Mouse (Mus musculus) adrenal gland, adult 8-10 months (tissue): ENCODE results near the gene Pex1. TPM values are rescaled to one million over a fixed set of nuclear protein-coding genes. Genes with fewer than 3 reads are reported as not detected.
"Not testable (repeated sequence)": the region's sequence is repeated elsewhere in the genome, so short reads cannot be mapped to it uniquely, and the experiment has no call there.

ENCODE experiments used
- DNase-seq: peaks from one replicate; pipeline ENCODE4 v3.0.0; 2022
- total RNA-seq, 4 experiments: library from RNA; stranded (reverse); gene quantifications; 2 replicates each; pipeline ENCODE4 v1.2.4; 2022

The Pex1 gene
- 10 to 100 TPM; 29.4 to 42.8 (median 31.9) TPM for total RNA-seq

DNA sequence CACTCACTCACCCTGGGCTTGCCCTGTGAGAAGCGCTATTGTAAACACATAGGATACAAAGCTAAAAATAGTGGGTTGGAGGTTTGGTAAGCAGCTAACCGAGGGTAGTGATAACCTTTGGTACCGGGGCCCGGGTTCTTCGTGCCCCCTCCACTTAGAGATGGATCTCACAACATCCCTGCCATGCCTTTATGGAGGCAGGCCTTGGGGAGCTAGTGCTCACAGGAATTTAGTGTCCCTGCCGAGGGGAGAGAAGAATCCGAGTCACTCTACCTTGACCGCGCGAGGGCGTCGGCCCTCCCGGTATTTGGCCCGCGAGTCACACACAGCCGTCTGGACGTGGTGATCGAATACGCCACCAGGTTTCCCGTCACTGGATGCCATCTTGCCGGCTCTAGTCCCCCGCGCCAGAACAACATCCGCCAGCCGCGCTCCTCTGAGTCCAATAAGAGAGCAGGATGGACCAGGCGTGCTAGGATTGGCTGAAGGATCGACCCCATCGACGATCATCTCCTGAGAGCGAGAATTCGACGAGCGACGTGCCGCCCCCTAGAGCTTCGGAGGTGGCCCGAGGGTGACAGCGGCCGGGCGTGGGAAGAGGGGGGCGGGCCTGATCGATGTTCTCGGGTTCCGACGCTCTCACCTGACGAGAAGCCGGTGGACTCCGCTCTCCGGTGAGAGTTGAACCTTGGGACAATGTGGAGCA is at the start of gene Pex1:
TSS of gene Pex1 (plus strand) at position 374 of the 706 bp plus-strand sequence.
- peak; percentile 95 for DNase-seq

DNA sequence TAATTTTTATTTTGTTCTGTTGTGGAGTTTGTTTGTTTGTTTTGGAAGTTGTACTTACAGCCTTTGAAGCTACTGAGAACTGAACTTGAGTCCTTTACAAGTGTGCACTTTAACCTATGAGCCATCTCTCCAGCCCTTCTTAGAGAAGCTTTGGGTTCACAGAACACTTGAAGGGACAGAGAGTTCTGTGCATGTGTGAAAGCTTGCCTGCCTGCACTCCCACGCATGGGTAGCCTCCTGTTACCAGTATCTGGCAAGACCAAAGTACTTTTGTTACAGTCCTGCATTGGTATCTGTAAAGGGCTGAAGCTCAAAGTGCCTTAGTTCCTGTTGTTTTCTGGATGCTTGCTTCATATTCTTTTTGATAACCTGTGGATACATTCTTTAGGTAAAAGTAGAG is 49.6 kb upstream of the Pex1 start:
- no peak for DNase-seq

DNA sequence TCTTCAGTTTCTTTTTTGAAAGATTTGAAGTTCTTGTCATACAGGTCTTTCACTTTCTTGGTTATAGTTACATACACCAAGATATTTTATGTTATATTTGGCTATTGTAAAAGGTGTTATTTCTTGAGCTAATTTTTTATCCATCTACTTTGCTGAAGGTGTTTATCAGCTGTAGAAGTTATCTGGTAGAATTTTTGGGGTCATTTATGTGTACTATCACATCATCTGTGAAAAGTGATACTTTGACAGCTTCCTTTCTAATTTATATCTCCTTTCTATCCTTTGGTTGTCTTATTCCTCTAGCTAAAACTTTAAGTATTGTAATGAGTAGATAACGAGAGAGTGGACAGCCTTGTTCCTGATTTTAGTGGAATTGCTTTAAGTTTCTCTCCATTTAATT is 44.4 kb upstream of the Pex1 start:
- no peak for DNase-seq

DNA sequence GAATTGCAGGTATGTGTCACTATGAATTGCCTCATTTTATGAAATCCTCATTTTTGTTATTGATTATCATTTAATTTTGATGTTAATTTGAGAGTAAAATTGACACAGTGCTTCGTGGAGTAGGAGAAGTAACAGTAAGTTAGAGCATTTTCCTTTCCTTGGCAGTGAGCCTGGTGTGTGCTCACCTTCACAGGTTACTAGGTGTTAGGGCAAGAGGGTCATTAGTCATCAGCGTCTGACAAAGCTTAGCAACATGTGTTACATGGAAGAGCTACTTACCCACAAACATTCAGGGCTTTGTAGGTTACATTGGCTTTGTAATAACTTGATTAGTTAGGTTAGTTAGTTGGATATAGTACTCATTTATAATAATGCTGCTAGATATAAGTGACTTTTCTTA is 41.7 kb upstream of the Pex1 start:
- DNase-seq: no peak

DNA sequence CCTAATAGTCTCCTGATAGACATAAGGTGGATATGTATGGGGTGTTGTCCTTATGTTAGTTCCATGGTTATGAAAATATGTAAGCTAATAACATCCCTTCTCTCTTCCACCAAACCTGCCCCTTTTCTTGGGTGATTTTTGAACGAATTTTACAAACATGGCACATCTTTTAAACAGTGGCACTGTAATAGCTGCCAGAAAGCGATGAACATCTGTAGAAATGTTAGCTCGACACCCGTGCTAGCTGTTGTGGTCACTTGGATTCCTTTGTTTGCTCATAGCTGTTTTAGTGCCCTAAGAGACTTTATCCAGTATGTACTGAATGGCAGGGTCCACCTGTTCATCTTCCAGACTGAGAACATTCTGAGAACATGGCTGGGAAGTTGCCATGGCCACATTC is 24.6 kb upstream of the Pex1 start, which contains the start of gene 1700109H08Rik:
TSS of gene 1700109H08Rik (plus strand) at position 301 of the 400 bp plus-strand sequence.
- no peak for DNase-seq

DNA sequence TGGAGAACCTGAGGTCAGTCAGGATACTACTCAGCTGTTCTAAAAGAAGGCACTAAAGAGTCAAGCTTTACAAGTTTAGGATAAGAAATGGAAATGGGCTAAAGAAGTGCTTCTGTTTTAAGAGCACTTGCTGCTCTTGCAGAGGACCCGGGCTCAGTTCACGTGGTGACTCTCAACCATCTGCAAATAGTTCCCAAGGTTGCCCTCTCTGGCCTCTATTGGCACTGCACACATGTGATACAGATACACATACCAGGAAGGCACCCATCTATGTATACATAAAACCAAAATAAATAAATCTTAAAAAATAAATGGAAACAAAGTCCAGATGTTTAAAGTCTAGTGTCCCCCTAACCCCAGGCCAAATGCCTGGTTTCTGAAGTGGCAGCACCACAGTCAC is 21.0 kb upstream of the Pex1 start:
- DNase-seq: no peak

DNA sequence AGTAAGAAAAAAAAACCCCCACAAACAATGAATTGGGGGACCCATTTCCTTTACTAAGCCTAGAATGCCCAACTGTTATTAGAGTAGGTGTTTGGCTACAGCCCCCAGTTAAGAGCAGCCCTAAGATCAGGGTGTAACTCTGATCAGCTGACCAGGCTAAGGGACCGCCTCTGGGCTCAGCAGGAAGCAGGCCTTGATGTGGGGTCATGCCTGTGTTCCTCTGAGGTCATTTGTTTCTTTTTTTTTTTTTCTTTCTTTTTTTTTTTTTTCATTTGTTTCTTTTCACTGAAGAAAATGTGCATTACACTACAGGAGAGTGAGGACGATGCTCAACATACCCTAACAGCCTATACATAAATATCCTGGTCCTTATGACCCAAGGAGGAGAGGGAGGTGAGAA is 17.9 kb upstream of the Pex1 start:
- no peak for DNase-seq

DNA sequence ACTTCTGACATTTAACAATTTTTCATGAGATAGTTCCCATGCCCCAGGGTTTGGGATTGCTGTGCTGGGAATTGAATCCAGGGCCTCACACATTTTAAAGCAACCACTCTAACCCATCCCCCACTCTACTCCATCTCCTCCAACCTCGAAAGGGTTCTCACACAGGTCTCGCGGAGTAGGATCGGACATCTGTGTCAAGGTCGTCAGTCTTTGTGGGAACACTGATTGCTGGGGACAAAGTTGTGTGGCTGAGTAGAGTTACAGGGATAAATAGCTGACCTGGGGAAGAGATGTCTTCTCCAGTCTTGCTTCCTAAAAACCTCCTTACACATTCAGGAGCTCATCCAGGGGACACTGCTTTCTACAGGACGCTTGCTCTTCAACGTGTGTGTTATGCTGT is 16.8 kb upstream of the Pex1 start:
- no peak for DNase-seq

DNA sequence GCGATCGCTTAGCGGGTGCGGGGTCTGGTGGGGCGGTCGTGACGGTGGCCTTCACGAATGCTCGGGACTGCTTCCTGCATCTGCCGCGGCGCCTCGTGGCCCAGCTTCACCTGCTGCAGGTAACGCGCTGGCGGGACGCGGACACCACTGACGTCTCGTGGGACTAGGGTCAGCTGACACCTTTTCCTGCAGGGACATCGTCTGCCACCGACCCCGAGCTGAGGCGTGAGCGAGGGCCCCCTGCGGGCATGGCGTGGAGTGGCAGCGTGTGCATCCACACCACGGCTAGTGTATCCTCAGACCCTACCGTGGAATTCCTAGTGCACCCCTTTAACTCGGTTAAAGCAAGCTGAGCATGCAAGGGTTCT is 517 bp downstream of the Pex1 start, which contains the start of gene Rbm48:
TSS of gene Rbm48 (minus strand) at position 187 of the 368 bp plus-strand sequence.
- peak; percentile 76 for DNase-seq

DNA sequence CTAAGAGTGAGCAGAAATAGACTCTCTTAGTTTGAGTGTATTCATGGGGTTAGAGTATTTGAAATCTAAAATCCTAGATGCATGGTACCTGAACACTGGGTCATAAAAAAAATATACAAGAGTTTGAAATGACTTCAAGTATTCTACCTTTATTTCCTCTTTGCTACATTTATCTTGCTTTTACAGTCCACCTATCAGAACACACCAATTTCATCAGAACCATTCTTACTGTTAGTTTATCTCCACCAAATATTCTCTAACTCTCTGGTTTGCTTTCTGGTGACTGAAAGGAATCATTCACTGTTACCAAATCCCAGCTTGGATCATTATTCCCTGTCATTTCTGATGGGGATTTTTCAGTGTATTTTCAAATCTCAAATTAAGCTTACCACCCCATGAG is 1.3 kb downstream of the Pex1 start:
- no peak for DNase-seq

DNA sequence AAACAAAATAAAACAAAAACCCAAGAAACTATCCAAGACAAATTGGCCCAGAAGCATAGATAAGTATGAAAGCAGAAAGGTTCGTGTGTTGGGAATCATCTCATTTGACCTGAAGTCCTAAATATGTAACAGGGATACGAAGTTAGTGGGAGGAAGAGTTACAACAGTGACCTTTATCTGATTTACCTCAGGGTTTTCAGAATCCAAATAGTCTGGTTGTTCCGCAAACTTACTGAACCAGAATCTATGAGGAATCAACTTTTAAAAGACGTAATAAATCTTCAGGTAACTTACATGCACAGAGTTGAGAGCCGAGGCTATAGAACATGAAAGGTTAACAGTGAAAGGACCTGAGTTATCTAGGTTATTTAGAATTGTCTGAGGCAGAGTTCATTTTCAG is 2.9 kb downstream of the Pex1 start:
- no peak for DNase-seq

DNA sequence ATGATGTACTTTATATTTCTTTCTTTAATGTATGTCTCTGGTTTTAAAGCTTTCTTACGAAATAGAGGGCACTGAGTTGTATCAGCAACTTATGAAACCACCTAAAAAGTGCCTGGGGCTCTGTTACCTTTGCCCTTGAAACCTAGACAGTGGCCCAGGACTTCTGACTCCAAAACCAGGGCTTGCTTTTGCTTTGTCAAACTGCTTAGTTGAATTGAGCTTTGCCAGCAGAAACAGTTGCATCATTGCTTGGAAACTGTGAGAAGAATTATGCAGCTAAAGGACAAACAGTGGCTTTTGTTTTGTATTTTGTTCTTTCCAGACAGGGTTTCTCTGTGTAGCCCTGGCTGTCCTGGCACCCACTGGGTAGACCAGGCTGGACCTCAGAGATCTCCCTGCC is 4.4 kb downstream of the Pex1 start:
- DNase-seq: no peak

DNA sequence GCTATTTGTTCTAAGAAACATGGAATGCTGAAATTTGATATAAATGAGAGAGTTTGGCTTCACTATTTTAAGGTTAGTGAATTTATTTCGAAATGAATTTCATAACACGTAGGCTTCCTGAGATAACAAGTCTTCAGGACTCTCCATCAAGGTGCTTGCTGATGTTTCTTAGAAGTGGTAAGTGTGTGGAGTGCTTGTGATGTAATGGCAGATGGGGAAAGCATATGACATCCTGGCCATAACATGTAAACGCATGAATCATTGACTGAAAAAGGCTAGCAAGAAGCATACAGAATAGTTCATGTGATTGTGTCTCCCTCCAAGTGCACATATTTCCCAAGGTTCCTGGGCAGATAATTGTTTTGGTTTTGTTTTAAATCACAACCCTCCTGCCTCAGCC is 4.9 kb downstream of the Pex1 start:
- no peak for DNase-seq

DNA sequence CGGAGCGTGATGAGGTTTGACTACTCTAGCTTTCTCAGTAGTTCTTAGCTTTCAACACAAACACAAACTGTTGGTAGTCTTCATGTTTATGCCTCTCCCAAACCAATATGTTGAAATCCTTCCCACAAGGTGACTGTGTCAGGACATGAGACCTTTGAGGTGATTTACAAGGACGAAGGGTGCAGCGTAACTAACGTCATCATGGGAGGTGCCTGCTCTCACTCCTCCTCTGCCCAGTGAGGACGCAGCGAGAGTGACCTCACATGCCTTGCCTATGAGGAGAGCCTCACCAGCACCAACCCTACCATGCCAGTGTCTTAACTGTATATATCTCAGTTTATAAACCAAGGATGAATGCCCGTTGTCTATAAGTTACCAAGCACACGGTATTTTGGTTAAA is 11.2 kb downstream of the Pex1 start:
- peak; percentile 59 for DNase-seq

DNA sequence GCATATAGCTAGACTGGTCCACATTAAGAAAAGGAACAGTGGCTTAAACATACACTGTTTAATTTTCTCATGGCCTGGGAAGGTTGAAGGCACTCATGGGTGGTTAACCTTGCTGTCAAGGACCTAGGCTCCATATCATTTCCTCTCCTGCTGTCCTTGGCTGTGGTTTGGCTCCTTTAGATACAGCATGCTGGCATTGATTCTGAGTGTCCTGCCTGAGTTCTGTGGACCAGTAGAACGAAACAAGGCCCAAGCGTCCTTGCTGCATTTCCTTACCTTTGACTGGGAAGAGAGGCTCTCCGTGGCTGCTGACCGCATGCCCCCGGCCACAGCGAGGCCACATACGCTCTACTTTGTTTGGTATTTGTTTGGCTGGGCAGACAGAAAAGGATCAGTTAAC is 13.4 kb downstream of the Pex1 start:
- peak; percentile 34 for DNase-seq

DNA sequence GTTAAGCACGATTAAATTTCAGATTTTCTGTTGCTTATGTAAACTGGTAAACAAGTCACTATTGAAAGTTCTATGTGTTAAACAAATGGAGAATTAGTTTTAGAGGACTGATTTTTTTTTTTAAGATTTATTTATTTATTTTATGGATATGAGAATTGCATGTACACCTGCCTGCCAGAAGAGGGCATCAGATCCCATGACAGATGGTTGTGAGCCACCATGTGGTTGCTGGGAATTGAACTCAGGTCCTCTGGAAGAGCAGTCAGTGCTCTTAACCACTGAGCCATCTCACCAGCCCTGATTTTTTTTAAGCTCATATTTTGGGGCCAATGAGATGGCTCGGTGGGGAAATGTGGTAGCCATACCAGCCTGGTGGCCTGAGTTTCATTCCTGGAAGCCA is 16.0 kb downstream of the Pex1 start:
- not testable (repeated sequence) for DNase-seq

DNA sequence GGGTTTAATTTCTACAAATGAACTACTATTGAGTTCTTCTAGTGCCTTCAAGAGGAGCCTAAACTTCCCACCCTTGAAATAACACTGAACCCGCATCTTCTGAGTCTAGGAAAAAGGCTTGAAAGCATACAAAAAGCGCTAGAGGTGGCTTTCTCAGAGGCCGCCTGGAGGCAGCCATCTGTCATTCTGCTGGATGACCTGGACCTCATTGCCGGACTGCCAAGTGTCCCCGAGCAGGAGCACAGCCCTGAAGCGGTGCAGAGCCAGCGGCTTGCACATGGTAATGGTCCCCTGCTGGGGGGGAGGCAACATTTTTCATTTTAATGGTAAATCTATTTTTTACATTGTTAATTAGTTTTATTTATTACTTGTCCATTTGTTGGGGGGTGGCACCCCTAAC is 24.6 kb downstream of the Pex1 start:
- DNase-seq: no peak

DNA sequence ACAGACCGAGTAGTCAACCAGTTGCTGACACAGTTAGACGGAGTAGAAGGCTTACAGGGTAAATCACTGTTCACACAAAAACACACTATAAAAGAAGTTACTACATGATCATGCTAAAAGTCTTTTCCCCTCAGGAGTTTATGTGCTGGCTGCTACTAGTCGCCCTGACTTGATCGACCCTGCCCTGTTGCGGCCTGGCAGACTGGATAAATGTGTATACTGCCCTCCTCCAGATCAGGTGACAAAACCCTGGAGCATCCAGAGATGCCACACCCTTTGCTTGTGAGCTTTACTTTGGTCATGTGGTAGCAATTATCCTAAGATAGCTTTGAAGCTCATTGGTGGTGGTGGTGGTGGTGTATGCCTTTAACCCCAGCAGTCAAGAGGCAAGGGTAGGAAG is 34.2 kb downstream of the Pex1 start:
- DNase-seq: no peak

DNA sequence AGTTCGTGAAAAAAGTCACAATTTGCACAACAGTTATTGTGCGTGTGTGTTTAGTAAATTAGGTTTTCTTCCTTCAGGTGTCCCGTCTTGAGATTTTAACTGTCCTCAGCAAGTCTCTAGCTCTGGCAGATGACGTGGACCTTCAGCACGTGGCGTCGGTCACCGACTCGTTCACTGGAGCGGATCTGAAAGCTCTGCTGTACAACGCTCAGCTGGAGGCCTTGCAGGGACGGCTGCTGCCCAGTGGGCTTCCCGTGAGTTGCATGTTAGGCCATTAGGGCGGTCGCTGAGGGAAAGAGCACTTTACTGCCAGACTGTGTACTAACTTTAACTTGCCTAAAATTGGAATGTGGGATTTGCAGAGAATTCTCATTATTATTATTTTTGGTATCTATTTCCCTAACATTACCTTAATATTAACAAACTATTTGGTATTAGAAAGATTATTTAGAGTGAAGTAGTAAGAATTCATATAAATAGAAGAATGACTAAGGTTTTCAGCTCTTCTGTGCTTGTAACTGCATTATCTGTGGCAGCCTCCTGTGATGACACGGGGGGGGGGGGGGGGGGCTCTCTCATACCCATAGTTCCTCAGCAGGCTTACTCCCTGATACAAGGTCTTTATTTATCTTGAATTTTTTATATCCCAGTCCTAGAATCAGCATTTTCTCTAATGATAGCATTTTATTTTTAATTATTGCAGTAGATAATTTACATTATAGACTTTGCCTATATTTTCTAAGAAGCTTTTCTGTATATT is 35.8 kb downstream of the Pex1 start:
- no peak for DNase-seq

DNA sequence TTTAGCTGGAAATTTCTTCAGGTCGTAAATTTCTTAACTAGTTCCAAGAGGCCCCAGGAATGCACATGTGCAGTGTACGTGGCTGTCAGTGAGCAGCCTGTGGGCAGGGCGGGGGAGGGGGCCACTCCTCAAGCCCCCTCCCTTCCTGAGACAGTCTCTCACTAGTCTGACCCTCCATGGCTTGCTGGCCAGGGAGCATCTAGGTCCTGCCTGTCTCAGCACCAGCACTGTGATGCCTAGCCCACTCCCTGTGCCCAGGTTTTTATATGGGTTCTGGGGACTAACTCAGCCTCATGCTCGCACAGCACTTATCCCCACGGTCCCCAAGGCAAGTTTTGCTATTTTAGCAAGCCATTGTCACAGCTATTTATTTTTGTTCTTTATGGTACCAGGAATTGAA is 36.4 kb downstream of the Pex1 start:
- no peak for DNase-seq

DNA sequence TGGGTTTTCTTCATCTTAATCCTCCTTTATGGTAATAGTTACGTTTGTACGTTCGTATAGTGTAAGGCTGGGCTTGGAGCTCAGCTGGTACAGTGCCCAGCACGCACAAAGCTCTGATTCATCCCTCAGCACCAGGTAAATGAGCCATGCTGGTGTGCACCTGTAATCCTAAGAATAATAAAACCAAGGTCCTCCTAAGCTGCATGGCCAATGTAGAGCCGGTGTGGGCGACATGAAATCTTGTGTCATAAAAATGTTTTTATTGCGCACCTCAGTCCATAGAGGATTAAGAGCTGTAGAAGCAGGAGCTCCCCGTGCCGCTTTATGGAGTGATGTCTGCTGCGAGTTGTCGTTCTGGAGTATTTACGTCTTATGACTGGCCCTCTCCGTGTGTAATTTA is 37.4 kb downstream of the Pex1 start:
- DNase-seq: no peak

DNA sequence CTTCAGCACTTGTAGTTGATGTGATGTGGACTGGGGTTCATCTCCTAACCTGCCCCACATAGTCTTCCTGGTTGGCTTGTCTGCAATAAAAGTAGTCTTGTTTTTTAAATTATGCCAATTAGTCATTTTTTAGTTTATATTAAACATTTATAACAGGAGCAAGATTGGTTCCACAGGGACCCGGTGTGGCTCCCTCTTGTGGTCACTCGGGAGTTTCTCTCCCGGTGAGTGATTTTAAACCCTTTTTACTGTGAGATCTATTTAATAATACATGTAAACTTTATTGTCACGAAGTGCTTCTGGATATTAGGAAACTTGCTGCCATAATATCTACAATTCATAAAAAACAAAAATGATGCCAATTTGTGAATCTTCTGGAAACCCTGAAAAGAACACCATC is 38.1 kb downstream of the Pex1 start:
- no peak for DNase-seq

DNA sequence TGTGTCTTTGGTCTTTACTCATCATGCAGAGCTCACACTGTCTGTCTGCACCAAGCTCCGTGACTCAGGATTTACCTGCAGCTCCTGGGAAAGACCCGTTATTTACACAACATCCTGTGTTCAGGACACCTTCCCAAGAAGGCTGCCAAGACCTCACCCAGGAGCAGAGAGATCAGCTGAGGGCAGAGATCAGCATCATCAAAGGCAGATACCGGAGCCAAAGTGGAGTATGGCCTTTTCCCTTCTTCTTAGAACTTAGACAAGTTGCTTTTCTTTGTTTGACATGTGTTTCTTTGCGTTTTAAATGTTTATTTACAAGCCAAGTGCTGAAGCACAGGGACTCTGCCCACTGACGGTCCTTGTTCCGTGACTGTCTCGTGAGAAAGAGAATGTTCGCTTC is 39.4 kb downstream of the Pex1 start:
- no peak for DNase-seq

DNA sequence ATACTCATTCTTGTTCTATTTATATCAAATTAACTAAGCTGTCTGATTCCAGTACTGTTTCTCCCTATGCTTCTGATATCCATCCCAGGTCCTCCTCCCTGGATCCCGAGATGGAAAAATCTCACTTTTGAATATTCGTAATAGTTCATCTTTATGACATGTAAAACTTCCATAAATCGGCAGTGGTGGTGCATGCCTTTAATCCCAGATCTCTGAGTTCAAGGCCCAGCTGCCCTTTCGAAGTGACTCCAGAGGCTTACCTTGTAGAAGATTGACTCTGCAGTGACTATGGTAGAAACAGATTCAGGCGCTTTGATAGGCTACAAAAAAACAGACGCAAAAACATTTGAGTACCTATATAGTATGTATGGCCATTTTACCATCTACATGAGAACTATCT is 48.8 kb downstream of the Pex1 start:
- no peak for DNase-seq
